16 mouse cellular contexts compared by ENCODE assay signal in the genomic region with DNA sequence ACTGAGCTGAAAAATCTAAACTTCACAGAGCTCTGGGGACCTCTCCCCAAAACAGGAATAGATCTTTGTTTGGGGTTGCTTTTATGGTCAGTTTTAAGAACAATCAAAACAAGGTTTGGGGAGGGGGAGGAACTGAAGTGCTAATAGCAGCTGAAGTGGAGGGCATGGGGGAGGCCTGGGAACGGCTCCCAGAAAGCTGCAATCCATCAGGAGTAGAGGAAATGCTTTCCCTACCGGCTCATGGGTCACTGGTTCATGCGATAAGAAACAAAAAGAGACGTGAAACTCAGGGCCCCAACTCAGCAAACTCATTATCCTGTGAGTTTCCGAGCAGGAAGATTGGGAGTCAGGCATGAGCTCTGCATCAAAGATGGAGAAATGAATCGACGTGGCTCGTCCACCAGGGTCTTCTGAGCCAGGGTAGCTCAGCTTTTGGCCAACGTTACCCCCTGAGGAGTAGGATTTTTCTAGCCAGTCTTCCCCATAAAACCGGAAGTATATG.
DNase-seq lines count a peak whose midpoint lies in the region; ATAC-seq and TF ChIP-seq lines count a peak whose summit lies in the region.
"Had no signal": no experiment of that assay in that cellular context is flagged by ENCODE, and none has a peak within 500 bp of the region (broad histone marks: within the 10 kb centered on the region; RNA-seq: fewer than 3 reads in every experiment).

No protein-coding gene starts in this region.

- no peaks in the 10 kb centered on the region for H3K9me3 ChIP-seq in heart, embryonic 15.5 days (replicated peaks)
- no peaks in the 10 kb centered on the region for H3K9me3 ChIP-seq in kidney, postnatal 0 days (replicated peaks; ENCODE audit: low read length)
- H3K9me3 ChIP-seq in hindbrain, embryonic 12.5 days (replicated peaks): no peaks in the 10 kb centered on the region
- H3K9me3 ChIP-seq: forebrain, embryonic 12.5 days; liver, embryonic 13.5 days had no signal

- intact Hi-C loops in heart, postnatal 25 days (cut with DNase I): loop anchor here (10.0 kb wide), 1 partner anchor 275 kb away; no protein-coding TSS in a partner anchor

- no peak for DNase-seq in heart, postnatal 25 days (ENCODE audit: low spot score)
- DNase-seq in ovary, adult 18-20 months (ENCODE audit: low spot score): peak; percentile 2
- DNase-seq in ovary, postnatal 36 days (ENCODE audit: low spot score): no peak
- DNase-seq in kidney, postnatal 0 days (ENCODE audit: low spot score): peak; percentile 79
- DNase-seq in adrenal gland, postnatal 14 days: no peak
- DNase-seq: cerebellum, adult 9-11 months; gastrocnemius, postnatal 25 days; left cerebral cortex, postnatal 4 days; liver, embryonic 13.5 days; right cerebral cortex, postnatal 14 days had no signal

- WGBS in heart, embryonic 15.5 days: 37% methylated on average over 10 of the region's 10 CpGs
- 20% methylated on average over 10 of the region's 10 CpGs for WGBS in kidney, postnatal 0 days
- WGBS in hindbrain, embryonic 12.5 days: 60% methylated on average over 10 of the region's 10 CpGs

- H3K4me3 ChIP-seq in heart, embryonic 15.5 days: no peak overlapping the region
- no peak overlapping the region for H3K4me3 ChIP-seq in kidney, postnatal 0 days (replicated peaks; ENCODE audit: low read depth, low read length)
- H3K4me3 ChIP-seq in hindbrain, embryonic 12.5 days: no peak overlapping the region
- H3K4me3 ChIP-seq: forebrain, embryonic 12.5 days; liver, embryonic 13.5 days had no signal

- H3K4me1 ChIP-seq in heart, embryonic 15.5 days (replicated peaks): no peaks in the 10 kb centered on the region
- peaks cover 5% of the 10 kb centered on the region; the same call in 1 of the 2 replicates for H3K4me1 ChIP-seq in kidney, postnatal 0 days (replicated peaks; ENCODE audit: insufficient read depth, low read length)
- H3K4me1 ChIP-seq in hindbrain, embryonic 12.5 days: no peaks in the 10 kb centered on the region
- H3K4me1 ChIP-seq: forebrain, embryonic 12.5 days; liver, embryonic 13.5 days had no signal

- H3K9ac ChIP-seq in heart, embryonic 15.5 days: no peak overlapping the region
- no peak overlapping the region for H3K9ac ChIP-seq in kidney, postnatal 0 days (ENCODE audit: low read depth, low read length)
- no peak overlapping the region for H3K9ac ChIP-seq in hindbrain, embryonic 12.5 days
- H3K9ac ChIP-seq: forebrain, embryonic 12.5 days; liver, embryonic 13.5 days had no signal

- no peak for TF ChIP-seq CTCF in kidney, postnatal 0 days (IDR thresholded peaks at IDR 0.05; ENCODE audit: low read depth)

- no peak overlapping the region for H3K4me2 ChIP-seq in heart, embryonic 15.5 days
- no peak overlapping the region for H3K4me2 ChIP-seq in kidney, postnatal 0 days (ENCODE audit: low read length)
- H3K4me2 ChIP-seq in hindbrain, embryonic 12.5 days (replicated peaks): no peak overlapping the region
- H3K4me2 ChIP-seq: forebrain, embryonic 12.5 days; liver, embryonic 13.5 days had no signal

- no peaks in the 10 kb centered on the region for H3K27me3 ChIP-seq in heart, embryonic 15.5 days
- H3K27me3 ChIP-seq in kidney, postnatal 0 days (ENCODE audit: insufficient read depth, low read length): no peaks in the 10 kb centered on the region
- H3K27me3 ChIP-seq in hindbrain, embryonic 12.5 days: no peaks in the 10 kb centered on the region; the same call in 1 of the 2 replicates
- H3K27me3 ChIP-seq: liver, embryonic 13.5 days had no signal

- peak; percentile 41; the same call in 1 of the 2 replicates for ATAC-seq in heart, embryonic 15.5 days (replicated peaks; ENCODE audit: insufficient number of reproducible peaks, insufficient read depth, low FRiP score, low read depth)
- no peak for ATAC-seq in kidney, postnatal 0 days (replicated peaks; ENCODE audit: low FRiP score, low read depth)
- no peak for ATAC-seq in hindbrain, embryonic 12.5 days (ENCODE audit: low FRiP score)
- ATAC-seq: lung, postnatal 0 days; midbrain, embryonic 16.5 days had no signal

- H3K27ac ChIP-seq in heart, embryonic 15.5 days: peak overlapping the region; percentile 37
- H3K27ac ChIP-seq in kidney, postnatal 0 days: peak overlapping the region; percentile 47; the same call in 1 of the 2 replicates
- H3K27ac ChIP-seq in hindbrain, embryonic 12.5 days: no peak overlapping the region
- H3K27ac ChIP-seq: forebrain, embryonic 12.5 days; liver, embryonic 13.5 days; stomach, postnatal 0 days had no signal

- no peaks in the 10 kb centered on the region for H3K36me3 ChIP-seq in heart, embryonic 15.5 days
- H3K36me3 ChIP-seq in kidney, postnatal 0 days (ENCODE audit: insufficient read depth, low read length): no peaks in the 10 kb centered on the region
- H3K36me3 ChIP-seq in hindbrain, embryonic 12.5 days: no peaks in the 10 kb centered on the region
- H3K36me3 ChIP-seq: forebrain, embryonic 12.5 days; liver, embryonic 13.5 days had no signal

Comparison
In these comparisons a context has a peak if more than half of its experiments do, and no peak if none do; other contexts are left out.
1. DNase-seq: peak in ovary, adult 18-20 months (single experiment) and kidney, postnatal 0 days (single experiment); none in heart, postnatal 25 days (single experiment), ovary, postnatal 36 days (single experiment) and adrenal gland, postnatal 14 days (single experiment).